Mouse (Mus musculus): ENCODE results near the gene Crebl2. TPM values are rescaled to one million over a fixed set of nuclear protein-coding genes. Genes with fewer than 3 reads are reported as not detected.

The Crebl2 gene
- polyA plus RNA-seq, 1 experiment = 14.0 TPM

DNA sequence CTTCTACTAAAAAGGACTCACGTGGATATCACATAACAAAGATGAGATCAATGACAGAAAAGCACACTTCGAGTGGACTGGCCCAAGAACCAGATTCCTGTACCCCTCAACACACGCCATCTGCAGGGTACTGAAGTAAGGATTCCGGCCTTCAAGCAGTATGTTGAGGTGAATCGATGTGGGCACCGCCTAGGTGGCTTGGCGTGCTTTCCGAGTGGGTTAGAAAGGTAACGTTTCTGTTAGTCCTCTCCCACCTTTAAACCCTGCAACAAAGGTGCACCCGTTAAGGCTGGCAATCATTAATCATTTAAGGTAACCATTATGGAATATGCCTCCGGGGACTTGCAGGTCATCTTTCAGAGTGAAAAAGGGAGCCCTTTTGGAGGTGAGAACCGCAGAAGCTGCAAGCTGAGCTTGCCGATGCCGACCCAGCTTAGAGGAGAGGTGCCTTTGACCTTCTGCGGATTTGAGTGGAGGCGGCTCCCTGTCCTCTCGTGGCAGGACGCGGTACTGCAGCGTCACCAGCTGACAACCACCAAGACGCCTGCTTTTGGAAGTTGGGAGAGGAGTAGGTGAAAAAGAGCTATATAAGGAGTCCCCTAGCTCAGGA is 35.9 kb upstream of the Crebl2 start:
- H3K27ac ChIP-seq (ENCODE audit: insufficient read depth, low read depth, low read length) = no peak overlapping the region
- no peak overlapping the region for H3K4me3 ChIP-seq (ENCODE audit: insufficient read depth, low read length)
- TF ChIP-seq POLR2A (IDR thresholded peaks at IDR 0.05; ENCODE audit: borderline replicate concordance, low read depth, low read length) = no peak
- TF ChIP-seq CTCF (IDR thresholded peaks at IDR 0.05; ENCODE audit: low read depth, low read length) = peak; percentile 59
- peaks cover 13% of the 10 kb centered on the region for H3K4me1 ChIP-seq (ENCODE audit: control insufficient read depth, insufficient read depth, low read length)

DNA sequence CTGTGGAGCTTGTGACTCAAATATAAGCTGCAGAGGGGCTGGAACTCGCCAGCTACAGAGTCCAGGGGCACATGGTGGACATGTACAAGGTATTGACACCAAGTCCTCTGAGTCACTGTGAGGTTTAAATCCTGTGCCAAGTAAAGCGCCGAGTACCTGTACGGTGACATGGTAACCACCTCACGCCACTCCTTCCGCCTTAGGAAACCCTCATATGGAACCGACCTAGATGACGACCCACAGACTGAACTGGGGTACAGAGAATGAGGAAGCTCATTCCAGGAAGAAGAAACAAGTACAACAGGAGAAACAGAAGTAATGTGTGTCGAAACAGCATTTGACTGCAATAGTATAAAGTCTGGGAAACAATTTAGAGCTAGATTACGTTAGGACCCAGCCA is 33.7 kb upstream of the Crebl2 start:
- Histone ChIP-seq H3K4me3 (ENCODE audit: insufficient read depth, low read length) (peak overlapping the region; percentile 50), H3K27ac (ENCODE audit: insufficient read depth, low read depth, low read length) (peak overlapping the region; percentile 61), H3K4me1 (ENCODE audit: control insufficient read depth, insufficient read depth, low read length) (peaks cover 6% of the 10 kb centered on the region)
- TF ChIP-seq POLR2A (IDR thresholded peaks at IDR 0.05; ENCODE audit: borderline replicate concordance, low read depth, low read length) = no peak
- no peak for TF ChIP-seq CTCF (IDR thresholded peaks at IDR 0.05; ENCODE audit: low read depth, low read length)

- Histone ChIP-seq H3K4me3 (ENCODE audit: insufficient read depth, low read length) (no peak overlapping the region), H3K27ac (ENCODE audit: insufficient read depth, low read depth, low read length) (no peak overlapping the region), H3K4me1 (ENCODE audit: control insufficient read depth, insufficient read depth, low read length) (peaks cover 11% of the 10 kb centered on the region)
- TF ChIP-seq CTCF (IDR thresholded peaks at IDR 0.05; ENCODE audit: low read depth, low read length) (no peak), POLR2A (IDR thresholded peaks at IDR 0.05; ENCODE audit: borderline replicate concordance, low read depth, low read length) (no peak)
These were observed 28.5 kb upstream of the Crebl2 start for GRCm38 (mm10) chr6:134801483-134801882.

GRCm38 (mm10) chr6:134802641-134803043 is 27.3 kb upstream of the Crebl2 start:
- TF ChIP-seq CTCF (IDR thresholded peaks at IDR 0.05; ENCODE audit: low read depth, low read length) = no peak
- TF ChIP-seq POLR2A (IDR thresholded peaks at IDR 0.05; ENCODE audit: borderline replicate concordance, low read depth, low read length) = no peak
- H3K4me1 ChIP-seq (ENCODE audit: control insufficient read depth, insufficient read depth, low read length) = peaks cover 10% of the 10 kb centered on the region
- H3K27ac ChIP-seq (ENCODE audit: insufficient read depth, low read depth, low read length) = no peak overlapping the region
- H3K4me3 ChIP-seq (ENCODE audit: insufficient read depth, low read length) = no peak overlapping the region

DNA sequence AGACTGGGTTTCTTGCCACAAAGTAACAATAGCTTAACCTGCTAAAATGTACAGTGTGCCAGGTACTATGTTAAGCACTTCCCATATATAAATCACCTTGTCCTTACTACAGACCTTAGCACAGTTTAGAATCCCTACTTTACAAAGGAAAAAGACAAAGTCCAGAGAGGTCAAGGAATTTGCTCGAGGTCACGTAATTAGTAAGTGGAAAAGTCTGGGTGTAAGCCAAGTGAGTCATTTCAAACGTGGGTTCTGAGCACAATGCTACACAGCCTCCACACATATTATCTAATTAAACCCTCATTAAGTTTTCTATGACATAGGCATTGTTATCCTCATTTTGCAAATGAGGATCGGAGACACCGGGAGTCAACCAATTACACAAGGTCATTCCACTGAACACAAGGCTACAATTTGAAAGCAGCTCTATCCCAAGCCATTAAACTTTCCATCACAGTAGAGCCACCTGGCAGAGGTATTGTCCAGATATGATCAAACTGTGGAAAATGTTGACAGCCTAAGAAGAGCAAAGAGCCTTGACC is 25.1 kb upstream of the Crebl2 start:
- H3K4me1 ChIP-seq (ENCODE audit: control insufficient read depth, insufficient read depth, low read length) = peaks cover 10% of the 10 kb centered on the region

DNA sequence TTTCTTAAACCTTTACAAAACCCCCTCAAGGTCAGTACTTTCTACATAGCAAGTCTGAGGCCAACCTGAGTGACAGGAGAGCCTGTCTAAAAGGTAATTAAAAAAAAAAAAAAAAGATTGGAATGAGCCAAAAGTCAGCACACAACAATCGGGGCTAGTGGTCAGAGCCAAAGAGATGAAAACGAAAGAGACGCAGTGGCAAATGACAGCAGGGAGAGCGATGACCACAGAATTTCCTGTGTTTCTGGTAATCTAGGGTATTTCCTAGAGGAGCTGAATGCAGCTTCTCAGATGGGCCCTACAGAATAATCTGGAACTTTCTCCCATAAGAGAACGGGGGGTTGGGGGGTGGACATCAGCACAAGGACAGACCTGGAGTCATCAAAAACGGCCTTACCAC is 23.8 kb upstream of the Crebl2 start:
- H3K4me3 ChIP-seq (ENCODE audit: insufficient read depth, low read length) = no peak overlapping the region
- no peak overlapping the region for H3K27ac ChIP-seq (ENCODE audit: insufficient read depth, low read depth, low read length)
- peaks cover 10% of the 10 kb centered on the region for H3K4me1 ChIP-seq (ENCODE audit: control insufficient read depth, insufficient read depth, low read length)
- no peak for TF ChIP-seq CTCF (IDR thresholded peaks at IDR 0.05; ENCODE audit: low read depth, low read length)
- TF ChIP-seq POLR2A (IDR thresholded peaks at IDR 0.05; ENCODE audit: borderline replicate concordance, low read depth, low read length) = no peak

More for the DNA sequence above, 25.1 kb upstream of the Crebl2 start:
- Histone ChIP-seq H3K27ac (ENCODE audit: insufficient read depth, low read depth, low read length) (no peak overlapping the region), H3K4me3 (ENCODE audit: insufficient read depth, low read length) (no peak overlapping the region)
- TF ChIP-seq CTCF (IDR thresholded peaks at IDR 0.05; ENCODE audit: low read depth, low read length) (no peak), POLR2A (IDR thresholded peaks at IDR 0.05; ENCODE audit: borderline replicate concordance, low read depth, low read length) (no peak)

DNA sequence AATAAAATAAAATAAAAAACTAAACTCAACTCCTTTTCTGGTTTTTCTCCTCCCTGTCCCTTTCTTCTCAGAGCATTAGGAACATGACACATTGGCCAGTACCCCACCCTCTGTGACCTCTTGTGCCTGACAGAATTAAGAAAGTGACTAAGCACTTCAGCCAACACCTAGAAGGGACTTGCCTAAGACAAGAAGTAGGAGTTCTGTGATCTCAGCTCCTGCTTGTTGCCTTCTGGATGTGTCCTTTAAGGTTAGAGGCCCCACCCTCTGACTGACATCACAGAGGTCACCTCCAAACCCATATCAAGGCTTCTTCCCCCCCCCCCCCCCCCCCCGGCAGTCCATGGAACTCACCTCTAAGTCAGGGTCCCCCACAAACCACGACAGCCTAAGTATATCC is 22.9 kb upstream of the Crebl2 start:
- no peak overlapping the region for H3K4me3 ChIP-seq (ENCODE audit: insufficient read depth, low read length)
- TF ChIP-seq POLR2A (IDR thresholded peaks at IDR 0.05; ENCODE audit: borderline replicate concordance, low read depth, low read length) = no peak
- no peak for TF ChIP-seq CTCF (IDR thresholded peaks at IDR 0.05; ENCODE audit: low read depth, low read length)
- H3K27ac ChIP-seq (ENCODE audit: insufficient read depth, low read depth, low read length) = no peak overlapping the region
- H3K4me1 ChIP-seq (ENCODE audit: control insufficient read depth, insufficient read depth, low read length) = peaks cover 10% of the 10 kb centered on the region

DNA sequence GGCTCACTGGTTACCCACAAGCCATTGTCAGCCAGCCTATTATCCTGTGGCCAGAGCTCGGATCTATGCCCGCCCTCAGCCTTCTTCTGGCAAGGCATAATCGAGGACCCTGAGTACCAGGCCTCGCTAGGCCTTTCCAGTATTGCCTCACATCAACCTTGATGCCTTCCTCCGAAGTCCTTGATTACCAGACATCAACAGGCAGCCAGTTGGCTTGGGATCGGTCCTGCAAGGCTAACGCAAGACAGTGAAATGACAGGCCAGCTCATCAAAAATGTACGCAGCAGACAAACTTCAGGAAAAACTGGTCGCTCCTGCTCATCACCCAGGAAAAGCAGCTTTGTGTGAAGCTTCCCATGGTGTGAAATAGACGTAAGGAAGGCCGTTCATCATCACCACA is 22.2 kb upstream of the Crebl2 start:
- TF ChIP-seq CTCF (IDR thresholded peaks at IDR 0.05; ENCODE audit: low read depth, low read length) = no peak
- no peak for TF ChIP-seq POLR2A (IDR thresholded peaks at IDR 0.05; ENCODE audit: borderline replicate concordance, low read depth, low read length)
- no peak overlapping the region for H3K4me3 ChIP-seq (ENCODE audit: insufficient read depth, low read length)
- H3K27ac ChIP-seq (ENCODE audit: insufficient read depth, low read depth, low read length) = no peak overlapping the region
- peaks cover 10% of the 10 kb centered on the region for H3K4me1 ChIP-seq (ENCODE audit: control insufficient read depth, insufficient read depth, low read length)

DNA sequence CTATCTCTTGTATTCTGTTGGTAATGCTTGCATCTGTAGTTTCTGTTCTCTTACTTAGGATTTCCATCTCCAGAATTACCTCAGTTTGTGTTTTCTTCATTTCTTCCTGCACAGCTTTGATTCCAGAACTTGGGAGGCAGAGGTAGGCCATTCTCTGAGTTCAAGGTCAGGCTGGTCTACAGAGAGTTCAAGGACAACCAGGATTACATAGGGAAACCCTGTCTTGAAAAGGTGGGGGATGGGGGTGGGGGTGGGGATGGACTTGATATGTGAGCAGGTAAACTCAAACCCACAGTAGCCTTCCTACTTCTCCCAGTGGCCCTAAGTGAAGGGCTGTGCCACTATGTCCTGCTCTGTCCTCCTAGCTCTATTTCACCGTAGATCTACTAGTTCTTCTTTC is 16.9 kb upstream of the Crebl2 start:
- no peak for TF ChIP-seq POLR2A (IDR thresholded peaks at IDR 0.05; ENCODE audit: borderline replicate concordance, low read depth, low read length)
- TF ChIP-seq CTCF (IDR thresholded peaks at IDR 0.05; ENCODE audit: low read depth, low read length) = no peak
- H3K4me3 ChIP-seq (ENCODE audit: insufficient read depth, low read length) = no peak overlapping the region
- H3K27ac ChIP-seq (ENCODE audit: insufficient read depth, low read depth, low read length) = no peak overlapping the region
- H3K4me1 ChIP-seq (ENCODE audit: control insufficient read depth, insufficient read depth, low read length) = no peaks in the 10 kb centered on the region

GRCm38 (mm10) chr6:134817051-134817928 is 12.7 kb upstream of the Crebl2 start:
- Histone ChIP-seq H3K4me3 (ENCODE audit: insufficient read depth, low read length) (no peak overlapping the region), H3K27ac (ENCODE audit: insufficient read depth, low read depth, low read length) (no peak overlapping the region), H3K4me1 (ENCODE audit: control insufficient read depth, insufficient read depth, low read length) (no peaks in the 10 kb centered on the region)
- TF ChIP-seq POLR2A (IDR thresholded peaks at IDR 0.05; ENCODE audit: borderline replicate concordance, low read depth, low read length) (no peak), CTCF (IDR thresholded peaks at IDR 0.05; ENCODE audit: low read depth, low read length) (no peak)
